Mouse (Mus musculus): ENCODE measurements around the gene Hspa4.
"Not testable (repeated sequence)": the region's sequence is repeated elsewhere in the genome, so short reads cannot be mapped to it uniquely, and the experiment has no call there.

Gene Hspa4

GRCm38 (mm10) chr11:53306965-53307364, 6.7 kb upstream of the Hspa4 start:
- DNase-seq: no peak

DNA sequence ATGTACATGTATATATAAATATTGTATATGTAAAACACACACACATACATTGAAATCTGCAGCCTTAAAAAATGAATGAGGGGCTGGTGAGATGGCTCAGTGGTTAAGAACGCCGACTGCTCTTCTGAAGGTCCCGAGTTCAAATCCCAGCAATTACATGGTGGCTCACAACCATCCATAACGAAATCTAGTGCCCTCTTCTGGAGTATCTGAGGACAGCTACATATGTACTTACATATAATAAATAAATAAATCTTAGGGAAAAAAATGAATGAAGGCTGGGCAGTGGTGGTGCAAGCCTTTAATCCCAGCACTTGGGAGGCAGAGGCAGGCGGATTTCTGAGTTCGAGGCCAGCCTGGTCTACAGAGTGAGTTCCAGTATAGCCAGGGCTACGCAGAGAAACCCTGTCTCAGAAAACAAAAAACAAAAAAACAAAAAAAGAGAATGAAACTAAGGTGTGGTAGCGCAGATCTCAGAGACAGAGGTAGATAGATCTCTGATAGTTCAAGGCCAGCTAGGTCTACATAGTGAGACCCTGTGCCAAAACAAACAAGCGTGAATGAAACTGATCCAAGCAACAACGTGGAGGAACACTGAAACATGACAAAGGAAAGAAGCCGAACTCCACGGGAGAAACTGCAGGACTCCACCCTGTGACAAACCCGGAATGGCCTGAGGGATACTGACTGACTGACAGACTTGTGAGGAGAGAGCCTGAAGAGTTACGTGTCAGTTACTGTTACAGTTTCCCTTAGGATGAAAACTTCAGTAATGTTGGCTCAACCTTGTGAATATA, 4.0 kb upstream of the Hspa4 start:
- no peak for DNase-seq

- DNase-seq: peak; percentile 5
These were observed 884 bp upstream of the Hspa4 start for GRCm38 (mm10) chr11:53301167-53301515.

DNA sequence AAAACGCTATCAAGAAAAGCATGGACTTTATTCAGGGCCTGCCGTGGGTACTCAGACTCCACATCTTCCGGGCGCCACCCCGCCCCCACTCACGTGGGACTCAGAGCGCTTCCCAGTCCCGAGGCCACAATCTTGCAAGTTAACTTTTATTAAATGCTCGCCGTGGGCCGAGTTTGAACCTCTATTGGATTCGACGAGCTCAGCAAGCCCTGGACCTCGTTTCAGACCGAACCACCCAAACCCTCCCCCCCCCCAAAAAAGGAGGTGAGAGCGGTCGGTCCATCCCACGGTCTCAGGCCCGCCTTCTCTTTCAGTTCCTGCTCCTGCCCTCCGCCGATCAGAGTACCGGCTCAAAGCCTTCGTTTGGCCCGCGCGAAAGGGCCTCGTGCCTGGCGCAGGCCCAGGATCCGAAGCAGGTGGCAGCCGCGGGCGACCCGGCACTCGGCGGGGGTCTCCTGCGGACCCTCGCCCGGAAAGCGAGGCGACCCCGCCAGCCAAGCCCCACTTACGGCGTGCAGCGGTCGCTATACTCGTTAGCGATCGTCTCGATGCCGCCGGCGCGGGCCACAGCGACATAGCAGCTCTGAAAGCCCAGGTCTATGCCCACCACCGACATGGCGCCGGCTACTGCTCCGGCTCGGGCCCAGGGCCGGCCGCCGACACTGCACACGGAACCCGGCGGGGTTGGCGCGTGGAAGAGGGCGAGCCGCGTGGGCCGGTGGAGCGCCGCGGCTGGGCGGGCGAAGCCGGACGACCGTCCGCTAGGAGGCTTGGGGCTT, 517 bp downstream of the Hspa4 start:
- peak; percentile 71 for DNase-seq

DNA sequence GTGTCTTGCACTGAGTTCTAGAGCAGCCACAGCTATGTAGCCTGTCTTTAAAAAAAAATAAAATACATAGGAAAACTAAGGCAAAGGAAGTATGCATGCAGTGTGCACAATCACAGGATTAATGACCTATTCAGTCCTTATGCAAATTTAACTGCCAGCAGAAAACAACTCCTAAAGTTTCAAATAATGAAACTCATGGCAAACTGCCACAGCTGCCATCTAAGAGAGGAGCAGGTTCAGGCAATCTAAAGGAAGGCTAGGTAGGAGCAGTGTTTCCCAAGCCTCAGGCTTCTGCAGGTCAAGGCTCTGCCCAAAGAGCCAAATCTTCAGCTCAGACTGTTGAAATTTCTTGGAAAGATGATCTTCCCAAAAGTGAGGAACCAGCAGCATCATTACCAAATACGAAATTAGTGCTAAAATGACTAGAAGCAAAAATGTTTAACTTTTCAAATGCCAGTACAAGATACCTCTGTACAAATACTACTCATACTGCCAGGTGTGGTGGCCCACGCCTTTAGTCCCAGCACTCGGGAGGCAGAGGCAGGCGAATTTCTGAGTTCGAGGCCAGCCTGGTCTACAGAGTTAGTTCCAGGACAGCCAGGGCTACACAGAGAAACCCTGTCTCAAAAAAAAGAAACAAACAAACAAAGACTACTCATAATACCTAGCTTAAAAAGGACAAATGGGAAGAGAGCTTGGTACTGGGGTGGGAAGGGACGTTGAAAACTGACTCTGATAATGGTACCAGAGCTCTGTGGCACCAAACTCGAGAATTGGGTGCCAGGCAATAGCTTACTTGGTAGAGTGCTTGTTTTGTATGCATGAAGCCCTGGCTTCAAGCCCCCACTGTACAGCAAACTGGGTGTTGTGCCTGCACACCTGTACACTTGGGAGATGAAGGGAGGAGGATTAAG, 2.1 kb downstream of the Hspa4 start:
- DNase-seq: no peak

DNA sequence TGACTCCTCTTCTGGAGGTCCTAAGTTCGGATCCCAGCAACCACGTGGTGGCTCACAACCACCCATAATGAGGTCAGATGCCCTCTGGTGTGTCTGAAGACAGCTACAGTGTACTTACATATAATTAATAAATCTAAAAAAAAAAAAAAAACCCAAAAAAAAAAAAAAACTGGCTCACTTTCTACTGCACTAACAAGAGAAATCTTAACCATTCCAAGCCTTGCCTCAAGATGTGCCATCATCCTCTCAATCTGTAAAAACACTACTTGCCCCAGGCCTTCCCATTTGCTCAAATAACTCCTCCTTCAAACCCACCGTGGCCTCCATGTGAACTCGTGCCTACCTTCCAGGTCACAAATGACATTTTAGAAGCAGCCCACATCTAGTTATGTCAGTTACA, 3.4 kb downstream of the Hspa4 start:
- DNase-seq: no peak

DNA sequence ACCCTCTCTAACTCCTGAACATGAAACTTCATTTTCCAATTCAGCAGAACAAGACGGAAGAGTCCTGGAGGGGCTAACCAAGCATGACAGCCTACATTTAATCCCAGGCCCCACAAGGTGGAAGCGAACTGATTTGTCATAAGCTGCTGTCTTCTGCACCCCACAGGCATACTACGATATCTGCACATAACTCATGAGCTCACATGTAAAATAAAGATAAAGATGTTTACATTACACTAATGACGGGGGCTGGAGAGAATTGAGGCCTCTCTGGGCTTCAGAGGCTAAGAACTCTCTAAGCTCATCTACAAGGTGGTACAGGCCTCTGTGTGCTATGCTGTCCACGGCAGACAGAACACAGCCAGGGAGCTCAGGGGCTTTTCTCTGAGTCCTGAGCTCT, 5.8 kb downstream of the Hspa4 start:
- peak; percentile 7 for DNase-seq

DNA sequence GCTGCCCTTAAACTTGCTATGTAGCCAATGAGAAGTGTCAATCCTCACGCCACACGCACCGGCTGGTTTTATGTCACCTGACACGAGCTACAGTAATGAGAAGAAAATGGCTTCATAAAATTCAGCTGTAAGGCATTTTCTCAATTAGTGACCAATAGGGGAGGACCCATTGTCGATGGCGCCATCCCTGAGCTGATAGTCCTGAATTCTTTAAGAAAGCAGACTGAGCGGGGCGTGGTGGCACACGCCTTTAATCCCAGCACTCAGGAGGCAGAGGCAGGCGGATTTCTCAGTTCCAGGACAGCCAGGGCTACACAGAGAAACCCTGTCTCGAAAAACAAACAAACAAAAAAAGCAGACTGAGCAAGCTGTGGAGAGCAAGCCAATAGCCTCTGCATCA, 9.4 kb downstream of the Hspa4 start:
- no peak for DNase-seq

DNA sequence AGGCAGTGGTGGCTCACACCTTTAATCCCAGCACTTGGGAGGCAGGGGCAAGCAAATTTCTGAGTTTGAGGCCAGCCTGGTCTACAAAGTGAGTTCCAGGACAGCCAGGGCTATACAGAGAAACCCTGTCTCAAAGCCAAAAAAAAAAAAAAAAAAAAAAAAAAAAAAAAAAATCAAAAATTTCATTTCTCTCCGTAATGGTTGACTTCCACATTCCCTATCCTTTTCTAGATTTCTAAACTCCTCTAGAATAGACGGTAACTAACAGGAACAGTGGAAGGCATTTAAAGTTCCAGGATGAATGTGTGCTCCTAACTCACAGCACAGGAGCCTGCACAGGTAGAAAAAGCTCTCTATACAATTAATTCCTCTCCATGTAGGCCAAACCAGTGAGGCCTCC, 10.1 kb downstream of the Hspa4 start:
- not testable (repeated sequence) for DNase-seq

DNA sequence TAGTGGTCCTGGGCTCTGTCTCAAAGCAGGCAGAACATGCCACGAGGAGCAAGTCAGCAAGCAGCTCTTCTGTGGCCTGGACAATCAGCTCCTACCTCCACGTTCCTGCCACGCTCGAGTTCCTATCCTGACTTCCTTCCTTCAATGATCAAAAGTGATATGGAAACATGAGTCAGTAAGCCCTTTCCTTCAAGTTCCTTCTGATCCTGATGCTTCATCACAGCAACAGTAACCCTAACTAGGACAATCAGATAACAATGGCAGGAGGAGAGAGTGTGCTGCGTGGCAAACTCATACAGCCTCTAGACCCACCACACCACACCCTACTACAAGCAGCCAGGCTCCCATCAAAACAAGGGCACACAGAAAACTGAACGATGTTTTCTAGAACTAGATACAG, 14.4 kb downstream of the Hspa4 start:
- DNase-seq: no peak

- DNase-seq: no peak
These were observed 21.8 kb downstream of the Hspa4 start for GRCm38 (mm10) chr11:53278411-53278810.

- no peak for DNase-seq
These were observed 24.9 kb downstream of the Hspa4 start for GRCm38 (mm10) chr11:53275358-53275757.

- no peak for DNase-seq
These were observed 26.9 kb downstream of the Hspa4 start for GRCm38 (mm10) chr11:53273313-53273712.

DNA sequence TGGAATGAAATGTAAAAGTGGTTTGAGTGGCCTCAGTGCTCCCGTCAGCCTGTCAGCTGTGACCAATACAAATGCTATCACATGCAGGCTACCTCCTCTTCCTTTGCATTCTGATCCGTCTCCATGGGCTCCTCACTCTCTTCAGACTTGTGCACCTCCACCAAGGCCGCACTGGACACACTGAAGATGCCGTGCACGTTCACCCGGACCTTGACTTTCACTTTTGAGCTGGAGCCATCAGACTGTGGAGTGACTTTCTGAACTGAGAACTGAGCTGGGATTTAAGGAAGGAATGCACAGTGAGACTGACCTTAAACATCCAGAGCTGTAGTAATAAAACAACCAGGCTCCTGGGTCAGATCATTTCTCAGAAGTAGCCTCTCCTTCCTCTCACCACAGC, 30.7 kb downstream of the Hspa4 start:
- no peak for DNase-seq

- DNase-seq: no peak
These were observed 39.7 kb downstream of the Hspa4 start for GRCm38 (mm10) chr11:53260556-53260955.

GRCm38 (mm10) chr11:53260056-53260455, 40.2 kb downstream of the Hspa4 start:
- no peak for DNase-seq

DNA sequence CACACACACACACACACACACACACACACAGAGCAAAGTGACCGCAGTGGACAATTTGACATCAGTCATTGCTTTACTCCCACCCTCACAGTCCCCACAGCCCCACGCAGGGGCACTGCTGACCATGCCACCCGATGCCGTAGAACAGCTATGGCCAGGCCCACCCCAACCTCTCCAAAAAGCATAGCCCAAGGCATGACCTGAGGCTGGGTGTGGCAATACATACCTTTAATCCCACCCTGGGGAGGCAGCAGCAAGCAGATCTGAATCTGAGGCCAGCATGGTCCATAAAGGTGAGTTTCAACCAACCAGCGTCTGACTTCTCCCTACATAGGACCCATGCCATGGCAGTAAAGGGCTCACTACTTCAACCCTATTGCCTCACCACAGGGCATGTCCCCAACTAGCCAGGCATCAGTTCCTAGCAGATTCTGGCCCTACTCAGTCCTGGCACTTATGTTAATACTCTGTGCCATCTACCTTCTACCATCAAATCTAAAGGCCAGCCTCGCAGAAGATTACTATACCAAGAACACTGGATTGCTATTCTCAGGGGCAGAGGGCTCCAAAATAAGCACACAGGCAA, 41.1 kb downstream of the Hspa4 start:
- no peak for DNase-seq

DNA sequence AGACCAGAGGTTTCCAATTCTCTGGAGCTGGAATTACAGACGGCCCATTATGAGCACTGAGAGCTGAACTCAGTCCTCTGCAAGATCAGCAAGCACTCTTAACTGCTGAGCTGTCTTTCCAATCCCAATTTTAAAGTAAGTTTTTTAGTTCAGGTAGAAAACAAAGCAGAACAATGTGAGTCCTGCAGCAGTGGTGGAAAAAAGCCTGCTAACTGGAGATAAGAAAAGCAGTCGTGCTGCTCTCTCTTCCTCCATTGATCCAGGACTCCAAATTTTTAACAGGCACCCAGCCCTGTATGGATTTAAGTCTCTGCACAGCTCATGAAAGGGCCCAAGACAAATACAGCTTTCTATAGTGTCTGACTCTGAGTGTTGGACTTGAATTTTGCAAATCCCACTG, 43.3 kb downstream of the Hspa4 start:
- DNase-seq: no peak

GRCm38 (mm10) chr11:53254926-53255325, 45.3 kb downstream of the Hspa4 start:
- peak; percentile 72 for DNase-seq

- DNase-seq: peak; percentile 50
These were observed 45.8 kb downstream of the Hspa4 start for GRCm38 (mm10) chr11:53254428-53254827.

DNA sequence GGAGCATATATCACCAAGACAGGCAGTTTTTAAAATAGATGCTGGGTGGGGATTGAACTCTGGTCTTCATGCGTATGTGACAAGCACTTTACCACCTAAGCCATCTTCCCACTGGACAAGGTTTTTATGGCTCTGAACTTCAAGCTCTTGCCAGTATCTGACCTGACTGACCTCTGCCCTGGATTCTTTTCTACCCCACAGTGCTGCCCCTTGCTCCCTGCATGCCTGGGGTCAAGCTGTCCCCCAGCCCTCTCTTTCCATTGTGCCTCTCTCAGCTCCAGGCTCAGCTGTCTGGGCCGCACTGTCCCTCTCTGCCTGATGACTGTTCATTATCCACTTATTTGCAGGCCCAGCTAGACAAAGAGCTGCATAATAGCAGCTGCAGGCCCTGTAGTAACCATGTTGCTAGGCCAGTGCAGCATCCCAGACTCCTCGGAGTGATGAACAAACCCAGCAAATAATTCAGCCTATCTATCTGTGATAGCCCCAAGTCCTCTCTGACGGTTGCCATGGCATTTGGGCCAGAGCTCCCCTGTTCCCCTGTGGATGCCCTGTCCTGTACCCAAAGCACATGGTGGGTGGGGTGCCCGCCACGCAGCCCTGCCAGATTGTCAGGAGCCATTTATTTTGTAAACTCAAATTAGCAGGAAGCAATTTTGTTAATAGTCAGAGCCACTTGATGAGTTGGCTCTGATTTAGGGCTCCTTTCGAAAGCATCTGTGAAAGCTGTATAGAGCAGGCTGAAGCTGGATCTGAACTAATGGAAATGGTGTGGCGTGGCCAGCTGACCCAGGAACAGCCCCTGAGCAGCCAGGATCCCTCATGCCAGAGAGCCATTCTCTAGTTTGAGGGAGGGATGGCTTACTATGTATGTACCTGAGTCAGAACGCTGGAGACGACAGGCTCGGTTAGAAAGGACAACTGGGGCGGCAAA, 47.8 kb downstream of the Hspa4 start:
- DNase-seq: no peak

DNA sequence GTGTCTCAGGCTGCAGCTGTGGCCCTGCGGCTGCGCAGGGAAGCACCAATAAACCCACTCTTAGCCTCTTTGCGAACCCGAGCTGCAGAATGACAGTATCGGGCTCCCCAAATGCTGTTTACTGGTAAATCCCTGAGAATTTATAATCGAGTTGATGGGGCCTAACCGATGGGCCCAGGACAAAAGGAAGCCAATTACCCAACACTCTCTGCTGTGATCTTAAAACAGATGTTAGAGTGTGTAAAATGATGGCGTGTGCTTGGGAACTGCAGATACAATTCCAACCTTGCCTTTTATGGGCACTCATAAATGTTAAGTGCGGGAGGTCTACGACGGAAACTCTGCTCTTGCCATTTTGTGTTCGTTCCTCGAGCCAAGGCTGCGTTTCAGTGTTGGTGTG, 49.5 kb downstream of the Hspa4 start:
- DNase-seq: no peak
